Mouse (Mus musculus): Measurements from ENCODE around the gene Efl1. TPM values are rescaled to one million over a fixed set of nuclear protein-coding genes. Genes with fewer than 3 reads are reported as not detected.
A peak's percentile ranks its signal among the peaks of the same experiment; 100 is the strongest.
"Not testable (repeated sequence)": the region's sequence is repeated elsewhere in the genome, so short reads cannot be mapped to it uniquely, and the experiment has no call there.

The Efl1 gene
- polyA plus RNA-seq, 1 experiment from 2014 or later, result 21.6 TPM

- Histone ChIP-seq H3K4me3 (no peak overlapping the region), H3K4me2 (no peak overlapping the region), H3K9me3 (no peaks in the 10 kb centered on the region), H3K27ac (no peak overlapping the region), H3K36me3 (replicated peaks) (no peaks in the 10 kb centered on the region), H3K27me3 (replicated peaks) (no peaks in the 10 kb centered on the region), H3K4me1 (peaks cover 5% of the 10 kb centered on the region; the same call in 1 of the 2 replicates), H3K9ac (no peak overlapping the region)
- ATAC-seq (replicated peaks), result no peak
- WGBS, result 84% methylated on average over 7 of the region's 7 CpGs
Observed at GRCm38 (mm10) chr7:82722486-82723123, 74.2 kb downstream of the Efl1 start.

GRCm38 (mm10) chr7:82723151-82723871 is 74.9 kb downstream of the Efl1 start:
- no peak overlapping the region for H3K27ac ChIP-seq
- H3K9me3 ChIP-seq, result no peaks in the 10 kb centered on the region
- H3K27me3 ChIP-seq (replicated peaks), result no peaks in the 10 kb centered on the region
- no peak overlapping the region for H3K9ac ChIP-seq
- no peaks in the 10 kb centered on the region for H3K36me3 ChIP-seq (replicated peaks)
- peaks cover 5% of the 10 kb centered on the region; the same call in 1 of the 2 replicates for H3K4me1 ChIP-seq
- ATAC-seq (replicated peaks), result no peak
- H3K4me2 ChIP-seq, result no peak overlapping the region
- no peak overlapping the region for H3K4me3 ChIP-seq
- 72% methylated on average over 7 of the region's 7 CpGs for WGBS

GRCm38 (mm10) chr7:82724491-82724890 is 76.1 kb downstream of the Efl1 start:
- H3K4me2 ChIP-seq, result no peak overlapping the region
- H3K27ac ChIP-seq, result no peak overlapping the region
- 25% methylated on average over 3 of the region's 3 CpGs for WGBS
- ATAC-seq (replicated peaks), result no peak
- H3K9ac ChIP-seq, result no peak overlapping the region
- H3K36me3 ChIP-seq (replicated peaks), result no peaks in the 10 kb centered on the region
- no peak overlapping the region for H3K4me3 ChIP-seq
- no peaks in the 10 kb centered on the region for H3K9me3 ChIP-seq
- peaks cover 5% of the 10 kb centered on the region; the same call in 1 of the 2 replicates for H3K4me1 ChIP-seq
- H3K27me3 ChIP-seq (replicated peaks), result no peaks in the 10 kb centered on the region

GRCm38 (mm10) chr7:82725006-82725636 is 76.7 kb downstream of the Efl1 start:
- Histone ChIP-seq H3K36me3 (replicated peaks) (no peaks in the 10 kb centered on the region), H3K4me3 (no peak overlapping the region), H3K4me1 (peaks cover 5% of the 10 kb centered on the region; the same call in 1 of the 2 replicates), H3K9me3 (no peaks in the 10 kb centered on the region), H3K4me2 (no peak overlapping the region), H3K9ac (no peak overlapping the region), H3K27ac (no peak overlapping the region), H3K27me3 (replicated peaks) (no peaks in the 10 kb centered on the region)
- WGBS, result 35% methylated on average over 5 of the region's 5 CpGs
- ATAC-seq (replicated peaks), result no peak

- H3K4me2 ChIP-seq, result no peak overlapping the region
- H3K9me3 ChIP-seq, result no peaks in the 10 kb centered on the region
- 61% methylated on average over 14 of the region's 14 CpGs for WGBS
- peaks cover 5% of the 10 kb centered on the region; the same call in 1 of the 2 replicates for H3K4me1 ChIP-seq
- H3K27ac ChIP-seq, result no peak overlapping the region
- no peak overlapping the region for H3K4me3 ChIP-seq
- no peak for ATAC-seq (replicated peaks)
- no peaks in the 10 kb centered on the region for H3K36me3 ChIP-seq (replicated peaks)
- H3K27me3 ChIP-seq (replicated peaks), result no peaks in the 10 kb centered on the region
- H3K9ac ChIP-seq, result no peak overlapping the region
Observed at GRCm38 (mm10) chr7:82725741-82726450, 77.5 kb downstream of the Efl1 start.

- Histone ChIP-seq H3K4me1 (peaks cover 5% of the 10 kb centered on the region; the same call in 1 of the 2 replicates), H3K9ac (no peak overlapping the region), H3K9me3 (no peaks in the 10 kb centered on the region), H3K4me3 (no peak overlapping the region), H3K27ac (no peak overlapping the region), H3K4me2 (no peak overlapping the region), H3K36me3 (replicated peaks) (no peaks in the 10 kb centered on the region), H3K27me3 (replicated peaks) (no peaks in the 10 kb centered on the region)
- WGBS, result 34% methylated on average over 5 of the region's 5 CpGs
- ATAC-seq (replicated peaks), result no peak
Observed at GRCm38 (mm10) chr7:82727066-82727465, 78.7 kb downstream of the Efl1 start.

- not testable (repeated sequence) for ATAC-seq (replicated peaks); H3K4me3 ChIP-seq; H3K4me1 ChIP-seq; H3K9ac ChIP-seq; H3K27me3 ChIP-seq (replicated peaks); H3K27ac ChIP-seq; H3K4me2 ChIP-seq; H3K36me3 ChIP-seq (replicated peaks); H3K9me3 ChIP-seq
- WGBS, result 91% methylated on average over 7 of the region's 8 CpGs
Observed at GRCm38 (mm10) chr7:82729009-82729408, 80.6 kb downstream of the Efl1 start.

- ATAC-seq (replicated peaks), result no peak
- Histone ChIP-seq H3K4me3 (no peak overlapping the region), H3K4me2 (no peak overlapping the region), H3K9me3 (no peaks in the 10 kb centered on the region), H3K4me1 (no peaks in the 10 kb centered on the region), H3K9ac (no peak overlapping the region), H3K27ac (no peak overlapping the region), H3K27me3 (replicated peaks) (no peaks in the 10 kb centered on the region), H3K36me3 (replicated peaks) (no peaks in the 10 kb centered on the region)
- 92% methylated on average over 5 of the region's 5 CpGs for WGBS
Observed at GRCm38 (mm10) chr7:82733118-82733517, 84.7 kb downstream of the Efl1 start.

- no peaks in the 10 kb centered on the region for H3K36me3 ChIP-seq (replicated peaks)
- H3K9me3 ChIP-seq, result no peaks in the 10 kb centered on the region
- WGBS, result 85% methylated on average over 6 of the region's 6 CpGs
- no peak overlapping the region for H3K4me2 ChIP-seq
- no peak overlapping the region for H3K9ac ChIP-seq
- H3K4me1 ChIP-seq, result no peaks in the 10 kb centered on the region
- no peak overlapping the region for H3K27ac ChIP-seq
- no peak for ATAC-seq (replicated peaks)
- no peaks in the 10 kb centered on the region for H3K27me3 ChIP-seq (replicated peaks)
- no peak overlapping the region for H3K4me3 ChIP-seq
Observed at GRCm38 (mm10) chr7:82733995-82734394, 85.6 kb downstream of the Efl1 start.

- Histone ChIP-seq H3K27ac (no peak overlapping the region), H3K27me3 (replicated peaks) (no peaks in the 10 kb centered on the region), H3K9me3 (no peaks in the 10 kb centered on the region), H3K4me2 (no peak overlapping the region), H3K4me1 (no peaks in the 10 kb centered on the region), H3K9ac (no peak overlapping the region), H3K36me3 (replicated peaks) (no peaks in the 10 kb centered on the region), H3K4me3 (no peak overlapping the region)
- no peak for ATAC-seq (replicated peaks)
- 72% methylated on average over 3 of the region's 3 CpGs for WGBS
Observed at GRCm38 (mm10) chr7:82734748-82735600, 86.6 kb downstream of the Efl1 start.

GRCm38 (mm10) chr7:82743116-82743765 is 94.8 kb downstream of the Efl1 start:
- ATAC-seq (replicated peaks), result peak; percentile 50; the same call in 1 of the 2 replicates
- no peak overlapping the region for H3K9ac ChIP-seq
- no peak overlapping the region for H3K4me2 ChIP-seq
- H3K4me3 ChIP-seq, result no peak overlapping the region
- H3K27me3 ChIP-seq (replicated peaks), result no peaks in the 10 kb centered on the region
- H3K27ac ChIP-seq, result peak overlapping the region; percentile 57; the same call in 1 of the 2 replicates
- H3K36me3 ChIP-seq (replicated peaks), result no peaks in the 10 kb centered on the region
- 56% methylated on average over 11 of the region's 11 CpGs for WGBS
- no peaks in the 10 kb centered on the region for H3K9me3 ChIP-seq
- peaks cover 8% of the 10 kb centered on the region for H3K4me1 ChIP-seq
